Mouse (Mus musculus) neutrophil, adult 5-6 weeks (primary cell): Measurements from ENCODE around the gene Clec2i. TPM values are rescaled to one million over a fixed set of nuclear protein-coding genes. Genes with fewer than 3 reads are reported as not detected.
"Not testable (repeated sequence)": the region's sequence is repeated elsewhere in the genome, so short reads cannot be mapped to it uniquely, and the experiment has no call there.

Source experiments
- ATAC-seq: fragments of 151-379, 151-347 bp; 2 replicates; pipeline ENCODE4 v1.8.0; 2017; ENCODE audit warnings: mild to moderate bottlenecking, moderate TSS enrichment; ENCODE audit not compliant: insufficient number of reproducible peaks, poor library complexity, low FRiP score, severe bottlenecking; ENCODE audit errors: extremely low read depth
- total RNA-seq: library from RNA; stranded (forward); fragments of 200-1000 nt; gene quantifications from 2 replicates; pipeline ENCODE4 v1.2.3, GENCODE M21; 2017

The Clec2i gene
- total RNA-seq, result 148 and 170 TPM in 2 replicates

GRCm38 (mm10) chr6:128887091-128887790 is at the start of gene Clec2i:
Clec2i (plus strand) TSS chr6:128887588.
- ATAC-seq, result peak; percentile 68

- peak; percentile 21 for ATAC-seq
These were observed 48.8 kb upstream of the Clec2i start for GRCm38 (mm10) chr6:128838342-128839265.

- peak; percentile 72 for ATAC-seq
These were observed 48.1 kb upstream of the Clec2i start for GRCm38 (mm10) chr6:128839266-128839771.

GRCm38 (mm10) chr6:128839921-128840320 is 47.5 kb upstream of the Clec2i start:
- ATAC-seq, result no peak

GRCm38 (mm10) chr6:128840669-128841068 is 46.7 kb upstream of the Clec2i start:
- ATAC-seq, result not testable (repeated sequence)

GRCm38 (mm10) chr6:128841327-128842089 is 45.9 kb upstream of the Clec2i start:
- ATAC-seq, result no peak

GRCm38 (mm10) chr6:128842356-128842944 is 44.9 kb upstream of the Clec2i start:
- ATAC-seq, result no peak

- peak; percentile 54 for ATAC-seq
These were observed 44.4 kb upstream of the Clec2i start for GRCm38 (mm10) chr6:128842945-128843478.

GRCm38 (mm10) chr6:128843479-128843992 is 43.9 kb upstream of the Clec2i start:
- peak; percentile 21; the same call in 1 of the 2 replicates for ATAC-seq

GRCm38 (mm10) chr6:128844131-128844530 is 43.3 kb upstream of the Clec2i start:
- ATAC-seq, result no peak

- ATAC-seq, result no peak
These were observed 42.8 kb upstream of the Clec2i start for GRCm38 (mm10) chr6:128844586-128845080.

GRCm38 (mm10) chr6:128845319-128845979 is 41.9 kb upstream of the Clec2i start:
- peak; percentile 73 for ATAC-seq

- ATAC-seq, result no peak
These were observed 41.3 kb upstream of the Clec2i start for GRCm38 (mm10) chr6:128845998-128846542.

- no peak for ATAC-seq
These were observed 40.0 kb upstream of the Clec2i start for GRCm38 (mm10) chr6:128847401-128847800.

- ATAC-seq, result peak; percentile 30; the same call in 1 of the 2 replicates
These were observed 37.5 kb upstream of the Clec2i start for GRCm38 (mm10) chr6:128849902-128850301.

- no peak for ATAC-seq
These were observed 36.7 kb upstream of the Clec2i start for GRCm38 (mm10) chr6:128850671-128851070.

- no peak for ATAC-seq
These were observed 36.2 kb upstream of the Clec2i start for GRCm38 (mm10) chr6:128851151-128851550.
